Mouse (Mus musculus) gastrocnemius, adult 18-20 months (tissue): ENCODE measurements around the gene Cfap45. TPM values are rescaled to one million over a fixed set of nuclear protein-coding genes. Genes with fewer than 3 reads are reported as not detected.

Experiments used
- DNase-seq: peaks from one replicate; pipeline ENCODE4 v3.0.0; 2021; ENCODE audit warnings: low spot score
- total RNA-seq, 2 experiments: library from RNA; stranded (reverse); gene quantifications; 2 replicates each; pipeline ENCODE4 v1.2.3; 2021

The Cfap45 gene
- total RNA-seq, 2 experiments from 2014 or later: 0.47 TPM; not detected in 1

- DNase-seq: no peak
These were observed 24.6 kb upstream of the Cfap45 start for GRCm38 (mm10) chr1:172496030-172496429.

- DNase-seq: no peak
These were observed 23.2 kb upstream of the Cfap45 start for GRCm38 (mm10) chr1:172497428-172497827.

- peak; percentile 85 for DNase-seq
These were observed 20.7 kb upstream of the Cfap45 start, which contains the start of gene Tagln2 for GRCm38 (mm10) chr1:172499765-172500441. Gene Tagln2, plus strand, starts transcription at chr1:172500047.

- peak; percentile 48 for DNase-seq
These were observed 19.9 kb upstream of the Cfap45 start for GRCm38 (mm10) chr1:172500451-172501370.

- peak; percentile 76 for DNase-seq
These were observed 19.0 kb upstream of the Cfap45 start for GRCm38 (mm10) chr1:172501371-172502144.

GRCm38 (mm10) chr1:172502145-172503110, 18.2 kb upstream of the Cfap45 start:
- peak; percentile 17 for DNase-seq

GRCm38 (mm10) chr1:172503111-172503997, 17.2 kb upstream of the Cfap45 start:
- DNase-seq: peak; percentile 46

GRCm38 (mm10) chr1:172504756-172505155, 15.8 kb upstream of the Cfap45 start:
- no peak for DNase-seq

GRCm38 (mm10) chr1:172507001-172507400, 13.6 kb upstream of the Cfap45 start:
- no peak for DNase-seq

GRCm38 (mm10) chr1:172507701-172508100, 12.9 kb upstream of the Cfap45 start:
- no peak for DNase-seq

GRCm38 (mm10) chr1:172508172-172508571, 12.4 kb upstream of the Cfap45 start:
- DNase-seq: no peak

- no peak for DNase-seq
These were observed 11.4 kb upstream of the Cfap45 start for GRCm38 (mm10) chr1:172509235-172509634.

- DNase-seq: no peak
These were observed 10.6 kb upstream of the Cfap45 start for GRCm38 (mm10) chr1:172509983-172510382.

GRCm38 (mm10) chr1:172510421-172510972, 10.1 kb upstream of the Cfap45 start:
- DNase-seq: no peak

- peak; percentile 56 for DNase-seq
These were observed 7.6 kb upstream of the Cfap45 start for GRCm38 (mm10) chr1:172512962-172513361.

- DNase-seq: peak; percentile 52
These were observed 6.9 kb upstream of the Cfap45 start for GRCm38 (mm10) chr1:172513525-172514212.

- DNase-seq: no peak
These were observed 6.4 kb upstream of the Cfap45 start for GRCm38 (mm10) chr1:172514213-172514529.

- no peak for DNase-seq
These were observed 5.9 kb upstream of the Cfap45 start for GRCm38 (mm10) chr1:172514551-172515268.
